Mouse (Mus musculus) embryo, embryonic 10 days (tissue): Measurements from ENCODE around the gene Sp6.

Experiments
- DNase-seq: peaks from one replicate; pipeline ENCODE4 v3.0.0-alpha.2; 2015; ENCODE audit warnings: low spot score

Gene Sp6

DNA sequence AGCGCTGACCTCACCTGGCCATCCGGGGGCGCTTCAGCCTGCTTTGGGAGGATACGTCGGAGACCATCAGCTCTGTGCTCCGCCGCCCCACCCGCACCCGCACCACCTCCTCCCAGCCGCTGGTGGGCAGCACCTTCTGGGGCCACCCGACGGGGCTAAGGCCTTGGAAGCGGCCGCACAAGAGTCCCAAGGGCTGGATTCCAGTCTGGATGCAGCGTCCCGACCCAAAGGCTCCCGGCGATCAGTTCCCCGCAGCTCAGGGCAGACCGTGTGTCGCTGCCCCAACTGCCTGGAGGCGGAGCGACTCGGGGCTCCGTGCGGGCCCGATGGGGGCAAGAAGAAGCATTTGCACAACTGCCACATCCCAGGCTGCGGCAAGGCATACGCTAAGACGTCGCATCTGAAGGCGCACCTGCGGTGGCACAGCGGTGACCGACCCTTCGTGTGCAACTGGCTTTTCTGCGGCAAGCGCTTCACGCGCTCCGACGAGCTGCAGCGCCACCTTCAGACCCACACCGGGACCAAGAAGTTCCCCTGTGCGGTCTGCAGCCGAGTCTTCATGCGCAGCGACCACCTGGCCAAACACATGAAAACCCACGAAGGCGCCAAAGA lies 8.8 kb downstream of the Sp6 start:
- peak; percentile 86 for DNase-seq

DNA sequence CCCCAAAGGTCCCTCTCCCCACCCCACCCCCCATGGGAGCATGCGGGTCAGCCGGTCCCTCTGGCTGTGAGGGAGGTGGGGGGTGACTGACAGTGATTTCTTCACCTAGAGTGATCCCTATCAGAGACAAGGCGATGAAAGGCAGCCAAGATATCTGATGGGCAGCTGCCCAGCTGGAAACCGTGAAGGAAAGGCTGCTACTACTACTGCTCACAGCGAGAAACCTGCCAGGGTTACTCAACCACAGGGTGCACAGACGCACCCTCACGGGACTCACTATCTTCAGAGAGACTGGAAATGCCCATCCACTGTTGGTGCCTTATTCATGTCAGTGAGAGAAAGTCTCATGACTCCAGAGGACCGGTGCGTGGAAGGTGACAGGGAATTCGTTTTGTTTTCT lies 11.8 kb downstream of the Sp6 start:
- no peak for DNase-seq

DNA sequence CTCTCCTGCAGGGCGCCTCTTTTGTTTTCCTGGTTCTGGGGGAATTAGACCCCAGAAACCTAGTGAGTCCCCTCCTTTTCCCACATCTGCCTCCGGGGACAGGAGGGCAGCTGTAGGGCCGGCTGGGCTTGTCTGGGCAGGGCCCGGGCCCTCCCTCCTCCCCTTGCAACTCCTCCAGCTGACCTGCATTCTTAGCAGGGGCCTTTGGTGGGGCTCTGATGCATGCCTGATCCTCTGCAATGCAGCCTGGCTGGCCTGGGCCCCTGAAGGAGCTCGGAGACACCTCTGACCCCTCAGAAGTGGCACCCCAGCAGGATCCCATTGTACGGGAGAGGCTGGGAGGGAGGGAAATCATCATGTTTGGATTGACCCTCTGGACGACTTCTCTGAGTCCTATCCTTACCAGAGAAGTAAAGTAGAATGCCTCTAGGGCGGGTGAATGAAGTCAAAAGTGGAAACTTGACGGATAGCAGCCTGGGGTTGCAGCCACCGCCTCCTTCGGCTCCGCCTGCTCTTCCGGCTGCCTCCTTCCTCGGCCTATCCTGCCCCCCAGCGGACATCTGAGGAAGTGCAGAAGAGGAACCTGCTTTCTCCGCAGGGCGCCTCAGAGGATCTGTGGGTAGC lies 12.6 kb downstream of the Sp6 start:
- peak; percentile 94 for DNase-seq

DNA sequence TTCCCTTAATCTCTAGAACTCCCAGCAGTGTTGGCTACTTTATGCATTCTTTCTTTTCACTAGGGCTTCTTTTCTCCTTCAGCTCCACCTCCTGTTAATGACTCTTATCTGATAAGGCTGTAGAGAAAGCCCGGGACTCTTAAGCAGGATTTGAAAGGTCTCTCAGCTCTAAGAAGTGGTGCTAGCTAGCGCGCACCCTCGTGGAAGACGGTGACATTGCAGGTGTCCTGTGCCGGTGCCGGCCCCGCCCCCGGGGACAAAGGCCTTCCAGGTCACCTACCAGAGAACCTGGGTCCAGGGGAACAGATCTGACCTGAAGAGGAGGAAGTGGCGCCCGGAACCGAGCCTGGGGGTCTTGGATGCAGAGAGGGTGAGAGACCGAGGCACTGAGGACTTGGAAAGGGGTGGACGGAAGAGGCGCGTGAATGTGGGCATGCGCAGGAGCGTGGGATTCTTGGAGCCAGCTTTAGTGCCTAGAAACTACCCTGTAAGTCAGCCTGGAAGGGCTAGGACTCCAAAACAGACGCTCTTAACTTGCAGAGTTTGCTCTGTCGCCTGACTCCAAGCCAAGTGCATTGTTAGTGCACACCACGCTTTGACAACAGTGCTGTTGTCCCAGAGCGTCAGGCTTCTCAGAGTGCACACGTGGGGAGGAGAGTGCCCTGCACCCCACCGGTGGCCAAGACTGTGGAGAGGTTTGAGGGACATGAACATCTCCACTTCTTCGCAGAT lies 16.7 kb downstream of the Sp6 start, which contains the start of gene Scrn2:
TSS of gene Scrn2 (plus strand) at position 253 of the 732 bp plus-strand sequence.
- DNase-seq: peak; percentile 96

DNA sequence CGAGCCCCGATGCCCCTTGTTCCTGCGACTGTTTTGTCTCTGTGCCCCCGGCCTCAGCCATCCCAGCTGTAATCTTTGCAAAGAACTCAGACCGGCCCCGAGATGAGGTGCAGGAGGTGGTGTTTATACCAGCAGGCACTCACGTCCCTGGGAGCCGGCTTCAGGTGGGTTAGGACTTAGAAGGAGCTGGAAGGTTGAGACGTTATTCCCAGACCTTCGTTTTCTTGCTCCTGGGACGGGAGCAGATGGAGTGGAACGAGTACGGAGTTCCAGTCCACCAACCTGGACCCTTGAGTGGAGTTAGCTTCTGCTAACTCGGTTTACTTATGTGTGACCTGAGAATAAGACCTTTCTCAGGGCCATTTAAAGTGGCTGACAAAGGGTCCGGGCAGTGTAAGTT lies 17.2 kb downstream of the Sp6 start:
- no peak for DNase-seq

DNA sequence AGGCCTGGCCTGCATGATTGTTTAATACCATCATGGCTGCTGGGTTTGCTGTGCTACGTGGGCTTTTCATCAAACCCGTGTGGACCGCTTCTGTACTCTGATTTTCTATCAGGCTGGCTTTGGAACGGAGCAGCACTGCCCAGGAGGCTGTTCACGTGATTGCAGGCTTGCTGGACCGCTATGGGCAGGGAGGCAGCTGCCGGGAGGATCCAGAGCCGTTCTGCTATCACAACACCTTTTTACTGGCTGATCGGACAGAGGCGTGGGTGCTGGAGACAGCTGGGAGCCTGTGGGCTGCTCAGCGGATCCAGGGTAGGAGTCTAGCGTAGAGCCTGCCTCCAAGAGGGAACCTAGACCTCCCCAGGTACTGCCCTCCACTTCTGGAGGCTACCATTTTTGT lies 18.8 kb downstream of the Sp6 start:
- DNase-seq: no peak

DNA sequence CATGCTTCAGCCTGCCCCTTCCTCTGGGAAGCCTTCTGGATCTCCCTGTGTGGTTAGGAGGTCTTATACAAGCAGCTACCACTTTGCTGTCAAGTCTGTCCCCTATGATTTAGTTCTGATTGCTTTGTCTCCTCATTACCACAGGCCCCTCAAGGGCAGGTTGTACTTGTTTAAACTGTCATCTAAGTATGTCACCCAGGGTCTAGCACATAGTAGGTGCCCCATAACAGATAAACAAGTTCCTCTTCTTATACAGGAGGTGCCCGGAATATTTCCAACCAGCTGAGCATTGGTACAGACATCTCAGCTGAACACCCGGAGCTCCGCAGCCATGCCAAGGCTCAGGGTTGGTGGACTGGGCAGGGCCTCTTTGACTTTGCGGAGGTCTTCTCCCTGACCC lies 19.3 kb downstream of the Sp6 start:
- no peak for DNase-seq

DNA sequence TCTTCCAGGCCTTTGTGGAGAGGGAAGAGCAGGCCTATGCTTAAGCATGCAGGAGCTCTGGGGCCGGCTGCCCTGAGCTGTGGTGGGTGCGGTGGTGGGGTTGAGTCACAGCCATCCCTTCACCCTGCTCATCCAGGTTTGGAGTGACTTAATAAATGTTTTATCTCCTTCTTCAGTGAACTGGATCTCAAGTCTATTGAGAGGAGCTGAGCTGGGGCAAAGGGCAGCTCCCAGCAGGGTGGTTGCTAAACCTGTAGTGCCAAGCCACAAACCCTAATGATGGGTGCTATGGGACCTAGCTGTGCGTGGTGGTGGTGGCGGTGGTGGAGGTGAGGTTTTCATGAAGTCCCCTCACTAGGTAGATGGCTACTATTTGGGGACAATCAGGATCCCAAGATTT lies 20.6 kb downstream of the Sp6 start:
- DNase-seq: no peak

DNA sequence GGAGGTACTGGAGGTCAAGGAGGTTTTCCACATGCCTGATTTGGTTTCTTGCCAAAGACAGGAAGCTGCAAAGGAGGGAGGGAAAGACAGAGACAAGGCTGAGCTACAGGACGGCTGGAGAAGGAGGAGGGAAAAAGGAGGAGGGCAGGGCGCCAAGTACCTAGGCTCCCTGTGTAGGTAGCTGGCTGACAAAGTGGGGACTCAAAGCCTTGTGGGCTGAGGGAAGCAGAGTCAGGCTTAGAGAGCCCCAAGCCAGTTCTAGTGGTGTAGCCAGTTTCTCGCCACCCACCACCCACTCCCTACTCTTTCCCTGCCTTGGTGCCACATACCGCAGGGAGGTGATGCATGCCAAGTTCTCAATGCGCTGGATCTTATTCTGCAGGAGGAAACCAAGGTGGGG lies 22.9 kb downstream of the Sp6 start:
- no peak for DNase-seq

DNA sequence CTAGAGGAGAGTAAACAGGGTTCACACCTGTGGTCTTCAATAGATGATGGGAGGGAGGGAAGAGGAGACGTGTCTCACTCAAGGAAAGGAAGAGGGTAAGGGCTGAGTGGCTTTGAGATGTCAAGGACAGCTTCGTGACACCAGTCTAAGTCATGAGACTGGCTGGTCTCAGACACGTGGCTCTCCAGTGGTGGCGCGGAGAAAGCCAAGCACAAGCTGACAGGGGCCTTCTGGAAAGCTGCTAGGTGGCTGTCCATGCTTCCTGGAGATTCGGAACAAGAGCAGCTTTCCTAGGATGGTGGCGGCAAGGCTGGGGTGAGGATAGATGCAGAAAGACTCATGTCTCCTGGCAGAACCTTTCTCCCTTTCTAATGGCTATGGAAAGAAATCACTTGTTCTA lies 25.7 kb downstream of the Sp6 start:
- DNase-seq: no peak

DNA sequence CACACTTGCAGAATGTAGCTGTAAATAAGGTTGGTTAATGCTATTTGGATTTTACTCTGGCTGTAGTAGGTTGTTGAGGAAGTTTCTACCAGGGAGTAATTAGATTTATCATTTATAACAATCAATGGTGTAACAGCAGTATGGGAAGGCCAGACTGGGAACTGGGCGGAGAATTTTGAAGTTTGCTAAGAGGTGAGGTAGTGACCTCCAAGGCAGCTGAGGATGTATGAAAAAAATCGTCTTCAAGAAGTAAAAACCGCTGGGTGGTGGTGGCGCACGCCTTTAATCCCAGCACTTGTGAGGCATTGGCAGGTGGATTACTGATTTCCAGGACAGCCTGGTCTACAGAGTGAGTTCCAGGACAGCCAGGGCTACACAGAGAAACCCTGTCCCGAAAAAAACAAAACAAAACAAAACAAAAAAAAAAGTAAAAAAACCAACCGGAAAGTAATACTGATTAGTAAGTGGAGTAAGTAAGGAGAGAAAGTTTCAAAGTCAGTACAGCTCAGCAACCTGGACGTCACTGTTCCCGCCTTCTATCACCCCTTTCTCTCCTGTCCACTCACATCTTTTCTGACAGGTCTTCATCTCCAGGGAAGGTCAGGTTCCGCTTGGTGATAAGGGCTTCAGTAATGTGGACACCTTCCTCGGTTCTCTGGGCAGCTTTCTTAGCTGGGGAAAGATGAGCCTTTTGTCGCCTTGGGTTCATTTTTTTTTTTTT lies 27.3 kb downstream of the Sp6 start:
- no peak for DNase-seq

DNA sequence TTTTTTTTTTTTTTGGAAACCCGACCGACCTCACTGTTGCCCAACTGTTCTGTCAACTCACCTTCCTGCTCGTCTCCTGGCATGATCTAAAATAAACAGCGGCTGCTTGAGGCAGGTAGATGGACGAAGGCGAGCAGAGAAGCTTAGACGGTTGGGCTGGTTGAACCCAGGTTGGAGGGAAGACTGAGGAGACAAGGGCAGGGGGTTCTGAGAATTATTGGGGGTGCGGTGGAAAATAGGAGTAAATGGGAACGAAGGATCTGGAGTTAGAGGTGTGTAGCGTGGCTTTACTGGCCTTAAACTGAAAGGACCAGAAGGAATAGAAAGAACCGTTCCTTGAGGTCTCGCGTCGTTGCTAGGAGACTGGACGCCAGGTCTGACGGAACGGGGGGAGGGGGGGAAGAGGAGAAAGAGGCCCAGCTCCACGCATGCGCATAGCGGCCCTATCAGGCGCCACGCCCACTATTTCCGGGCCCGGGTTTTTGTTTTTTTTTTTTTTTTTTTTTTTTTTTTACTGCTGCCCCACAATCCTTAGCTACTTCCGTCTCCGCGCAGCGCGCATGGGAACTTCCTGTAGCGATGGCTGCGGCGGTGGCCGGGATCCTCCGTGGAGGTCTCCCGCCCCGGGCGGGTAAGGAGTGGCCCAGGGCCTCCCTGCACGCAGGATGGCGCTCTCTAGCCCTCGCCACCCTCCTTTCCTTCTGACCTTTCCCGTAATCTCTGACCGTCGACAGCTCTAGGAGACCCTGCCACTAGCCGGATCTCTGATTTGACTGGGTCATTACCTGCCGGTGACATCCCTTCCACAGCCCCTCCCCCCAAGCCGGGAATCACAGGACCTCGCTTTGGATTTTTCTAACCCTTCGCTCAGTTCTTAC lies 28.1 kb downstream of the Sp6 start, which contains the start of the genes Lrrc46 and Mrpl10:
TSS of gene Lrrc46 (minus strand) at position 386 of the 878 bp plus-strand sequence.
TSS of gene Mrpl10 (plus strand) at position 539 of the 878 bp plus-strand sequence.
- peak; percentile 97 for DNase-seq

DNA sequence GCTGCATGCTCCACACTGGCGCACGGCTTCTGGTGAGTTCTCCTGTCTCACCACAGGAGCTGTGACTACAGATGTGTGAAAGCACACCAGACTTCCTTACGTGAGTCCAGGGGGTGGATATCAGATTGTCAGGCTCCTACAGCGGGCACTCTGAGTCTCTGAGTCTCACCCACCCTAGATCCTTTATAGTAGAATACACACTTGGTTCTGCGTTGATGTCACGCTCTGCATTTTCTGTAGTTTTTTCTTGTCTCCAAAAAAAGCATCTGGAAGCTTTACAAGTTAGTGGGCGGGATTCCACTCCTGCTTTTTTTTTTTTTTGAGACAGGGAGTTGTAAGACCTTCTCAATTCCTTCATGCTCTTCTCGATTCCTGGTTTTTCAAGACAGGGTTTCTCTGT lies 31.7 kb downstream of the Sp6 start:
- no peak for DNase-seq

DNA sequence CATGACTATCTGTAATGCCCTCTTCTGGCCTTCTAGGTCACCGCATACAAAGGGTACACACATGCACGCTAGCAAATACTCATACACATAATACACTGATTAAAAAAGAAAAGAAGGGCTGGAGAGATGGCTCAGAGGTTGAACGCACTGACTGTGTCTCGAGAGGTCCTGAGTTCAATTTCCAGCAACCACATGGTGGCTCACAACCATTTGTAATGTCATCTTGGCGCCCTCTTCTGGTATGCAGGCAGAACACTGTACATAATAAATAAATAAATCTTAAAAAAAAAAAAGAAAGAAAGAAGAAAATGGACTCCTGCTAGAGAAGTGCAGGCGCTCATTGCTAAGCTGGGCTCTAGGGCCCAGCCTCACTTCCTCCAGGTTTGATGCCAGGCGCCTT lies 32.7 kb downstream of the Sp6 start:
- DNase-seq: no peak

DNA sequence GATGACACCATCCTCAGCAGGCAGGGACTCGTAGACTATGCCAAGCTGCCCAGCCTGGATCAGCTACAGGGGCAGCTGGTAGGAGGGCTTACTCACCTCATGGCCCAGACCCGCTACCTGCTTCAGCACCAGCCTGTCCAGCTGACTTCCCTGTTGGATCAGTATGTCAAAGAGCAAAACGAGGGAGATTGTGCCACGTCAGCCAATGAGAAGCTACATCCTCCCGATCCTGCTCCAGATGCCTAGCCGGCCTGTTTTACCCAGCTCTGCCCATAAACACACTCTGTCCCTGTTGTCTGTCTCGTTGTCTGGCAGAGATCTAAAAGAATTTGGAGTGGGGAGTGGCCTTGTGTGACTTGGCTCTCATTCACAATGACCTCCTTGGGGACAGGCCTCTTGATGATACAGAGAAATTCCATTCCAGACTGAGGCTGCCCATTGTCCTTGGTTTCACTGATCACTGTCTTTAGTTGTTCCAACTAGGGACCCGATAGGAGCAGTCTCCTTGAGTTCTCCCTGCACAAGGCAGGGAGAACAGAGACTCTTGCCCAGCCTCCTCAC lies 35.0 kb downstream of the Sp6 start:
- no peak for DNase-seq

DNA sequence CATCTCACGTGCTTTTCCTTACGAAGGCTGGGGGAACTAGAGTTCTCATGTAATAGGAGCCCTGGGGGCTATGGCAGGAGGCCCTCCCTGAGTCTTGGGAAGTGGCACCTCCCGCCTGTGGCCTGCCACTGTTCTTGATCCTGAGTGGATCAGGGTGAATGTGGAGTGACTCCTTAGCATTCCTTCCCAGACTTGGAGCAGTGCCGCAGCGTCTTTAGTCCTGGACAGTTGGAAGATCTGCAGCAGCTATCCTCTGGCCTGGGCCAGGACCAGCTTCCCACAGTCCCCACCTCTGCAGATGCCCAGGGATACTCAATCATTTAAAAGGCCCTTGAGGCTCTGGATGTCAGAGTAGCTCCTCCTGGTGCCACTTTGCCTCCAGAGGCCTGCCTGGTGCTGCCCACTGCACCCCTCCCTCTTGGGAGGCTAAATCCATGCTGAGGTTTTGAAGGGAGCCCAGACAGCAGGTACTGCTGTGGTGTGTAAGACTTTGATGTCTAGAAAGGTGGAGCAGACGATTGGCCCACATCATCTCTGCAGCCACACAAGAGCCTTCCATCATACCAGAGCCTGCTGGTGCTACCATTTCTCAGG lies 36.4 kb downstream of the Sp6 start:
- DNase-seq: no peak

DNA sequence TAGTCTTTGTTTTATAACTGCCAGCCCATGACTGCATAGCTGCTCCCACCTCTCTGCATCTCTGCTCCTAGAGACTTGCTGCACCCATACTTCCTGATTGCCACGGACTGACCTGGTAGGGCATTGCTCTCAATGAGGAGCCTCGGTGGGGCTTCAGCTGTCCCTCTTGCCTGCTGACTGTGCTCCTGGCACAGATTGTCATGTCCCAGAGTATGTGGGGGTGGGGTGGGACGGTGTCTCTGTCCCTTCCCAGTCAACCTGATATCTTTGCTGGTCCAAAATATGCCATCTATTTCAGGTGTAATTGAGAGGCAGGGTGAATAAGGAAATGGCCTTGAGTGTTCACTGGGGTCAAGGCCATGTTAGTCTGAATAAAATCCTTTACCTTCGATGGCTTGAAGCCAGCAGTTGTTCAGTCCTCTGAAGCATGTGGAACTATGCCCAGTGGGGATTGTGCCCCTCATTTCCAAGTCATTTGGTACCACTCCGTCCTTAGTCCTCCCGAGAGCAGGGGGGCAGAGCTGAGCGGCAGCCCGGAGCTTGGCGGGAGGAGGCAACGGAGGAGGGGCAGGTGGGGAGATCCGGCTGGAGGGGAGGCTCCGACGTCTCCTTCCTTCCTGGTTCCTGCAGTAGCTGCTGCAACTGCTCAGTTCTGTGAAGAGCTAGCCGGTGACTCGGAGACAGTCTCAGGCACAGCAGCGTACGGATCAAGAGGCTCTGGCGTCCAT lies 37.2 kb downstream of the Sp6 start, which contains the start of gene Osbpl7:
TSS of gene Osbpl7 (plus strand) at position 413 of the 728 bp plus-strand sequence.
- DNase-seq: peak; percentile 85

DNA sequence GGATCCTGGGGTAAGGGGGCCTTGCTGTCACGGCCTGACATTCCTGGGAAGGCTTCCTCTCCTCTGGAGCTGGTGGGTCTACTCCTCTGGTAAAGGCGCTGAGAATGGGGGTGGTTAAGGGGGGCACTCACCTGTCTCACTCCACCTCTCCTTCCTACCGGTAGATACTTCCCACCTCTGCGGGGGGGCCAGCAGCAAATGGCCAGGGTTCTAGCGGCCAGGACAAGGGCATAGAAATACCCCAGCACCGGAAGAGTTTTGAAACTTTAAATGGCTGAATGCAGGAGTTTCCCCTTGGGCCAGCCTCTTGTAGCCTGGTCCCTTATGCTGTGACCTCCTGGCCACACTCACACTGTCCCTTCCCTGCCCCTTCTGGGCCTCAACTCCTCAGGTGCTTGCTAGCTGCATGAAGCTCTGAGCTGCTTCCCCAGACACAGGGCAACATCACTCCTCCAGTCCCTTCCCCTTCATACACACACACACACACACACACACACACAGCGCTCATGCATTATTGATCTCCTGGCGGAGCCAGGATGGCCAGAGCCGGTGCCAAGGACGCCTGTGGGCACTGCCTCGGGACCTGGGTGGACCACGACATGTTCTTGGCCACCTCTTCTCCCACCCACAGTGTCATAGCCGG lies 37.9 kb downstream of the Sp6 start:
- DNase-seq: no peak

DNA sequence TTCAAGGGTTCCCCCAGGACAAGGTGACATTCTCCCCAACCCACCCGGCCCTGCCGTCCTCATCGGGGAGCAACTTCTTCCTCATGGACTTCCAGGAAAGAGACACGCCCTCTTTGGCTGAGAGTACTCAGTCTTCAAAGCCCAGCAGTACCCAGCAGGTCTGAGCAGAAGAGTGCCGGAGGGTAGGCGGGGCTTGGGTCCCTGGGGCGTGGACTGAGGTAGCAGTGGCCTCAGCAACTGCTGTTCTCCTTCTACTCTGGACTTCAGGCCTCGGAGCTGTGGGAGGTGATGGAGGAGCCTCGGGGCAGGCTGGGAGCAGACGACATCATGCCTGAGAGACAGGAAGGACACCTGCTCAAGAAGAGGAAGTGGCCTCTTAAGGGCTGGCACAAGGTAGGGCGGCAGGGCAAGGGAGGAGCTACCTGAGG lies 39.0 kb downstream of the Sp6 start:
- no peak for DNase-seq
